Mouse (Mus musculus): ENCODE measurements at regions not wholly inside any gene's neighbourhood (a gene's known extent, or its start where the extent isn't known, plus 50 kb on each side); places are given as distances from the start of the nearest gene placed in this dataset.
A peak's percentile ranks its signal among the peaks of the same experiment; 100 is the strongest.
"Not testable (repeated sequence)": the region's sequence is repeated elsewhere in the genome, so short reads cannot be mapped to it uniquely, and the experiment has no call there.

- no peak for DNase-seq (ENCODE audit: low read depth, low spot score)
Observed at GRCm38 (mm10) chr7:39596403-39596802, 78.8 kb downstream of the Zfp619 start.

GRCm38 (mm10) chr7:39613767-39614166 is 96.2 kb downstream of the Zfp619 start:
- DNase-seq (ENCODE audit: low read depth, low spot score), result no peak

GRCm38 (mm10) chr7:39615092-39615491 is 97.5 kb downstream of the Zfp619 start:
- DNase-seq (ENCODE audit: low read depth, low spot score), result no peak

- DNase-seq (ENCODE audit: low read depth, low spot score), result peak; percentile 79
Observed at GRCm38 (mm10) chr7:39621796-39622195, 104.2 kb downstream of the Zfp619 start.

GRCm38 (mm10) chr7:39632836-39633235 is 115.3 kb downstream of the Zfp619 start:
- no peak for DNase-seq (ENCODE audit: low read depth, low spot score)

GRCm38 (mm10) chr7:39642333-39642732 is 124.8 kb downstream of the Zfp619 start:
- no peak for DNase-seq (ENCODE audit: low read depth, low spot score)

- DNase-seq (ENCODE audit: low read depth, low spot score), result no peak
Observed at GRCm38 (mm10) chr7:39643323-39643722, 125.8 kb downstream of the Zfp619 start.

GRCm38 (mm10) chr7:39650483-39651102 is 133.0 kb downstream of the Zfp619 start:
- DNase-seq (ENCODE audit: low read depth, low spot score), result no peak

- DNase-seq (ENCODE audit: low read depth, low spot score), result no peak
Observed at GRCm38 (mm10) chr7:39654563-39655286, 137.2 kb downstream of the Zfp619 start.

- DNase-seq (ENCODE audit: low read depth, low spot score), result not testable (repeated sequence)
Observed at GRCm38 (mm10) chr7:39655287-39655652, 137.7 kb downstream of the Zfp619 start.

- no peak for DNase-seq (ENCODE audit: low read depth, low spot score)
Observed at GRCm38 (mm10) chr7:39655709-39656397, 138.3 kb downstream of the Zfp619 start.

- DNase-seq (ENCODE audit: low read depth, low spot score), result no peak
Observed at GRCm38 (mm10) chr7:39659597-39659996, 142.0 kb downstream of the Zfp619 start.

- peak; percentile 7 for DNase-seq (ENCODE audit: low read depth, low spot score)
Observed at GRCm38 (mm10) chr7:39675124-39675846, 157.7 kb downstream of the Zfp619 start.

- DNase-seq (ENCODE audit: low read depth, low spot score), result no peak
Observed at GRCm38 (mm10) chr7:39675847-39676238, 158.3 kb downstream of the Zfp619 start.

GRCm38 (mm10) chr7:39680411-39680810 is 162.8 kb downstream of the Zfp619 start:
- no peak for DNase-seq (ENCODE audit: low read depth, low spot score)

GRCm38 (mm10) chr7:39696589-39696988 is 179.0 kb downstream of the Zfp619 start:
- DNase-seq (ENCODE audit: low read depth, low spot score), result no peak

- no peak for DNase-seq (ENCODE audit: low read depth, low spot score)
Observed at GRCm38 (mm10) chr7:39701506-39701905, 183.9 kb downstream of the Zfp619 start.

- DNase-seq (ENCODE audit: low read depth, low spot score), result no peak
Observed at GRCm38 (mm10) chr7:39705118-39706095, 187.8 kb downstream of the Zfp619 start.

GRCm38 (mm10) chr7:39706606-39707005 is 189.0 kb downstream of the Zfp619 start:
- no peak for DNase-seq (ENCODE audit: low read depth, low spot score)

GRCm38 (mm10) chr7:39716340-39717150 is 199.0 kb downstream of the Zfp619 start:
- peak; percentile 78 for DNase-seq (ENCODE audit: low read depth, low spot score)

All from ES-CJ7 (cell line).